Mouse (Mus musculus) ES-Bruce4 (cell line): ENCODE measurements around the gene Abcc3.

Experiments
- CTCF ChIP-seq: IDR thresholded peaks from one replicate; pipeline ENCODE4 v1.8.1; 2011; ENCODE audit warnings: low read depth, low read length
- EP300 ChIP-seq: IDR thresholded peaks from 2 replicates; pipeline ENCODE4 v1.6.1; 2011; ENCODE audit warnings: low read depth, low read length; ENCODE audit not compliant: insufficient read depth

DNA sequence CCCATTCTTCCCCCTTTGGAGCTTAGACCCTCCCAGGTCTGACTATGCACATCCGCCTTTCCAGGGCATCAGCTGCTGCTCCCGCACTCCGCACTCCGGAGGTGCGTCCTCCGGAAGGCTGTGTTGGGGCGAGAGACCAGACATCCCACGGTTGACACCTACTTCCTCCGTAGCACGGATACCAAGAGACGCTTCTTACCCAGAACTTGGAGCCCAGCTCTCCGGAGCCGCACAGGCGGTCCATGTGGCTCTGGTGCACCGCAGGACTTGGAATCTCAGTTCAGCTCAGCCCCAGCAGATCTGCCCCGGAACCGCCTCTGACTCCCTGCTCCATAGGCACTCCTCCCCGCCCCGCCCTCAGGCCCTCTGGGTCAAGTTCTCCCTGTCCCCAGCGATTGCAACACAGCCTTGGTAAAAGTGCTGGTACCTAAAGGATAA, at the start of gene Abcc3:
- TF ChIP-seq CTCF, result no peak
- TF ChIP-seq EP300, result no peak
